Mouse (Mus musculus): ENCODE measurements at regions not wholly inside any gene's neighbourhood (a gene's known extent, or its start where the extent isn't known, plus 50 kb on each side); places are given as distances from the start of the nearest gene placed in this dataset.

DNA sequence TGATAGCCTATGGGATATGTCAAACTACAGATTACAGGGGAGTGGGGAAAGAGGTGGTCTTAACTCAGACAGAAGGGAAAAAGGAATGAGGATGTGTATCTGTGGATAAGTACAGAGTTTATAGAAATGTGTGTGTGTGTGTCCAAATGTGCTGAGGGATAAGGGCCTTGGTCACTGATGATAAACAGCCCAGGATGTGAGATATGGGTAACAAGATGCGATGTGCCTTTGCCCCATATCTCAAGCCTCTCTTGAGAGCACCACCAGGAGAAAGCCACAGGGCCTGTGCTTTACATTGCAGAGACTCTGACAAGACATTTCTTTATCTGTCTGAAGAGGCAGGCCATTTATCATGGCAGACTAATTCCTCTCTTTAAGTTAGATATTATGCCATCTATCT lies 132.8 kb upstream of the Cited2 start:
- TF ChIP-seq NANOG (IDR thresholded peaks at IDR 0.05; ENCODE audit: borderline replicate concordance, low read length) (no peak), CTCF (conservative IDR thresholded peaks at IDR 0.05; ENCODE audit: low read length) (no peak), POU5F1 (IDR thresholded peaks at IDR 0.05; ENCODE audit: borderline replicate concordance, low read length) (no peak)
